Mouse (Mus musculus) MEL (cell line): ENCODE data around the gene Fcf1.

Experiments
- BHLHE40 ChIP-seq: IDR thresholded peaks from 2 replicates; pipeline ENCODE4 v1.6.1; 2012; ENCODE audit warnings: low read depth, mild to moderate bottlenecking, inconsistent platforms, low read length, improper control_type of control experiment, borderline replicate concordance
- CHD1 ChIP-seq: IDR thresholded peaks from 2 replicates; pipeline ENCODE4 v1.6.1; 2012; ENCODE audit warnings: low read depth, mild to moderate bottlenecking, inconsistent platforms, low read length, improper control_type of control experiment
- CTCF ChIP-seq, 3 experiments: IDR thresholded peaks in 2 of 3; conservative IDR thresholded peaks in 1 of 3; 2 replicates each; pipeline ENCODE4 v1.5.1; 2011 to 2012; ENCODE audit warnings: low read length in 3 of 3, low read depth in 2 of 3, mild to moderate bottlenecking in 2 of 3, improper control_type of control experiment in 1 of 3, inconsistent platforms in 1 of 3, mixed read lengths in 1 of 3, moderate library complexity in 1 of 3; ENCODE audit not compliant: control insufficient read depth in 1 of 3, insufficient read depth in 1 of 3, poor library complexity in 1 of 3, severe bottlenecking in 1 of 3
- ELF1 ChIP-seq: IDR thresholded peaks from 2 replicates; pipeline ENCODE4 v1.6.1; 2014; ENCODE audit warnings: low read depth, mild to moderate bottlenecking, inconsistent platforms, low read length, improper control_type of control experiment, moderate library complexity
- KAT2A ChIP-seq: conservative IDR thresholded peaks from 2 replicates; pipeline ENCODE4 v1.6.1; 2012; ENCODE audit warnings: low read depth, low read length, improper control_type of control experiment, inconsistent platforms
- NRF1 ChIP-seq: IDR thresholded peaks from 2 replicates; pipeline ENCODE4 v1.6.1; 2014; ENCODE audit warnings: low read depth, mild to moderate bottlenecking, inconsistent platforms, low read length, improper control_type of control experiment, moderate library complexity; ENCODE audit not compliant: poor library complexity, insufficient read depth, severe bottlenecking
- POLR2A ChIP-seq, 2 experiments: IDR thresholded peaks; 2 replicates each; pipeline ENCODE4 v1.6.1; 2011 to 2012; ENCODE audit warnings: low read length in 2 of 2, mild to moderate bottlenecking in 2 of 2, control low read depth in 1 of 2, improper control_type of control experiment in 1 of 2, low read depth in 1 of 2, moderate library complexity in 1 of 2; ENCODE audit not compliant: control insufficient read depth in 1 of 2, insufficient read depth in 1 of 2, poor library complexity in 1 of 2

DNA sequence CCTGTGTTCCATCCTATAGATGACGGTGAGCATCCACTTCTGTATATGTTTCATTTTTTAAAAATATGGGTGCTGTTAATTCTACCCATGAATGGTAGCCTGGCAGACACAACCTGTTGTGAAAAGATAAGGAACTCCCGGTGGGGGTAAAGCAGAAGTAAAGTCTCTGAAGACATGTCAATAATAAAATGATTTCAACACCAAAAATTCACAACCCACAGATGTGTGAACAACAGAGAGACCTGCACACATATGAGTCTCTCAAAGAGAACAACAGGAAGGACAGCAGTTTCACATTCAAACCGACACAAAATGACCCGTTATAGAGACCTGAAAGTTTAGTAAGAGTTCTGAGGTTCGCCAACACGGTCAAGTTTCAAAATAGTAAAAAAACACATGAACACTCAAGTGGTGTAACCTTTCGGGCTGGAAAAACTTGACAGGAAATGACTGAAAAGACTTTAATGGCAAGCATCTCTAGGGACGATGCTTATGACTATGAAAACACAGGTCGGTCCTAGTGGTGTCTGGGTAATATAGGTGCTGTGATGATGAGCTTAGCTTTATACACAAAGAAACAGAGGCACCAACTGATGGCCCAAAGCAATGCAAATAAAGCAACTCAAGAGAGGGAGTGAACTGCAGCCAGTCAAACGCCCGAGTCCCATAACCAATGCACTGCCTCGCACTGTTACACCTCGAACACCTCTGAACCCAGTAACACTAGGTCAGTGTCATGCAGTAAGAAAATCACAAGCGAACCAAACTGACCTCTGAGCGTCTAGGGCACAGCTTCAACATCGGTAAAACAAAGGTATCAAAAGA lies 1.7 kb upstream of the Fcf1 start:
- TF ChIP-seq ELF1 (no peak), POLR2A (IDR thresholded peaks at IDR 0.05; ENCODE audit: control insufficient read depth in 1 of 2, insufficient read depth in 1 of 2, low read depth in 1 of 2, low read length in 2 of 2, poor library complexity in 1 of 2) (no peak), KAT2A (peak; percentile 33; the same call in 1 of the 2 replicates), CTCF (IDR thresholded peaks at IDR 0.05 in 2 of 3, conservative IDR thresholded peaks at IDR 0.05 in 1 of 3; ENCODE audit: control insufficient read depth in 1 of 3, insufficient read depth in 1 of 3, low read depth in 2 of 3, low read length in 3 of 3, poor library complexity in 1 of 3, severe bottlenecking in 1 of 3) (no peak), BHLHE40 (no peak), NRF1 (no peak), CHD1 (peak; percentile 87; the same call in 1 of the 2 replicates)
